Mouse (Mus musculus): ENCODE results near the gene Hnf4a. TPM values are rescaled to one million over a fixed set of nuclear protein-coding genes. Genes with fewer than 3 reads are reported as not detected.

Gene Hnf4a
- polyA plus RNA-seq, 1 experiment from 2014 or later = 1.2 TPM

DNA sequence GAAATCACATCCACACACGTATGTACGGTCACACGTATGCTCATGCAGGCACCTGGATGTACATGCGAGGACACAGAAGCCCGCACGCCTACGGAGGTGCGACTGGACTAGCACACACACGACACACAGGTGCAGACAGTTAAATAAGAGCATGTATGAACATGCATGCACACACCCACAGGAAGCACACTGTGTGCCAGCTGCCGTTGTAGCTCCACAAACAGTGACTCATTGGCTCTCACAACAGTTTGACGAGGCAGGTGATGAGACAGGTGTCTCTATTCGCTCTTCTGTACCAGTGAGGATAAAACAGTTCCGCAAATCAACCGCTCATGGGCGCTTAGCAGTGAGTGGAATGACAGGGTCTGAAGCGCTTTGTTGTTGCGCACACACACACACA is 16.0 kb upstream of the Hnf4a start:
- no peak for DNase-seq (ENCODE audit: low spot score)

DNA sequence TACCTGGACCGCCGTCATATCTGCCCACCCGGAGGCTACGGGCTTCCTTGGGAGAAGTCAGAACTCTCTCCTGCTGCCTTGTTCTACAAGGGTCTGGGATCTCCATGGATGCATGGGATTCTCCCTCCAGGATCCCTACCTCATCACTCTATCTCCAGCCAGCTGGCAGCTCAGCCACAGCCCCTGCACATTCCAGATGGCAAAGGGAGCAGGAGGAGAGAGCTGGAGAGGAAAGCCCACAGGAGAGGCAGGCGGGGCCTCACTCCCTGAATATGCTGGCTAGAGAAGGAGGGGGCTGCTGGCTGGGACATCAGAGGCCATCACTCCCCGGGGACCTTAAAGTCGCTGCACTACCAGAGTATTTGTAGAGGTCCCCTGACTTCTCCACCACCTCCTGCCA is 15.3 kb upstream of the Hnf4a start:
- no peak for DNase-seq (ENCODE audit: low spot score)

DNA sequence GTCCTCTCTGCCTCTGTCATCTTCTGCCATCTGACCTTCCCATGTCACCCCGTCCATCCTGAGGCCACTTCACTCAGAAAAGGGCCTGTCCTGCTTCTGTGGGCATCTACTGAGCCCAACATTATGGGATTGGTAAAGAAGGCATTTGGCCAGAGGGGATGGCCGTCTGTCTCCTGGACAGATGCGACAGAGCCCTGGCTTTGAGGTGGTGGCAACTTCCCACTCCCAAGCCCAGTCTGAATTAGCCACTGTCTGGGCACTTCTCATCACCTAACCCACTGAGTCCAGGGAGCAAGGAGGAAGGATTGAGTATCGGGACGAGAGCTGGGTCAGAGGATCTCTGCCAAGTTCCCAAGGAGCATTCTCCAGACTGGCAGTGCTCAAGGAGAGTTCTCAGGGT is 14.6 kb upstream of the Hnf4a start, which contains the start of gene R3hdml:
Gene R3hdml (plus strand): TSS at position 301 of the 400 bp plus-strand sequence.
- no peak for DNase-seq (ENCODE audit: low spot score)

DNA sequence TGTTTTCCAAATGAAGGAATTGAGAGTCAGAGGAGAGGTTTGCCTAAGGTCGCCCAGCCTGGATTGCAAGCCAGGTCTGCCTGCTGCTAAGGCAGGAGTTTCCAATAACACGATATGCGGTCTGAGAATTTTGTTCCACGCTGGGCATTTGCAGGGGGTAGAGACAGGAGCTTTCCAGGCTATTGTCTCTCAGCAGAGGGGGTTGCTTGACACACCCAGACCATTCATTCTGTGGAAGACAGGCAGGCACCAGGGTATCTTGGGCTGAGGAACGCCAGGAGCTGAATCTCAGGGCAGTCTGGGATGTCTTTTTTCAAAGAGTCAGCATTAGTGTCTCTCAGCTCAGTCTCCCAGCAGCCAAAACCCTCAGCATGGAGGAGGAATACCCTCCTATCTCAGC is 13.6 kb upstream of the Hnf4a start:
- no peak for DNase-seq (ENCODE audit: low spot score)

DNA sequence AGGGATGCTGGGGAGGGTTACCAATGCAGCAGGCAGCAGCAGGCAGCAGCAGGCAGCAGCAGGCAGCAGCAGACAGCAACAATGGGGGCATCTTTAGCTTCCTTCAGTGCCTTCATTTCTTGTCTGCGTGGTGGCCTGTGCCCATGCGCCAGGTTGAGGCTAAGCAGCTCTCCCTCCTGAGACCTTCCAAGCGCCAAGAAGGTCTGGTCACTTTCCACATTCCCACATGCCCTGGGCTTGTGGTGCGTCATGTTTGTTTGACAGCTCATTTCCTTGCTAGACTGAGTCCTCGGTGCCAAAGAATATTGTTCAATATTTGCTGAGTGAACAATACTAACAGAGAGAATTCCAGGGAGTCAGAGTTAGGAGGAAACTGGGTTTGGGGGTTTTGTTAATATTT is 12.6 kb upstream of the Hnf4a start:
- no peak for DNase-seq (ENCODE audit: low spot score)

DNA sequence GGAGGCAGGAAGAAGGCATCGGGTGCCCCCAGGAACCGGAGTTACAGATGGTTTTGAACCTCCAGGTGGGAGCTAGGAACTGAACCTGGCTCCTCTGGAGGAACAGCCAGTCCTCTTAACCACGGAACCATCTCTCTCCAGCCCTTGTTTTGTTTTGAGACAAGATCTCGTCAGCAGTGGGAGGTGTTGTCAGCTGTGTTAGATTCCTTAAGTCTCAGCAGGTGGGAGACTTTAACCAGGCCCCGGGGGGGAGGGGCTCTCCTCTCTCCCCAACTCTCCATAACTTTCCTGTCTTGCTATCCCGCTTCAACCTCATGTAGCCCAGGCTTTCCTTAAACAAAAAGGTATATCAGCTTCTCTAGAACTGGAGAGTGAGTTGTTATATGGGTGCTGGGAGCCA is 12.2 kb upstream of the Hnf4a start:
- no peak for DNase-seq (ENCODE audit: low spot score)

DNA sequence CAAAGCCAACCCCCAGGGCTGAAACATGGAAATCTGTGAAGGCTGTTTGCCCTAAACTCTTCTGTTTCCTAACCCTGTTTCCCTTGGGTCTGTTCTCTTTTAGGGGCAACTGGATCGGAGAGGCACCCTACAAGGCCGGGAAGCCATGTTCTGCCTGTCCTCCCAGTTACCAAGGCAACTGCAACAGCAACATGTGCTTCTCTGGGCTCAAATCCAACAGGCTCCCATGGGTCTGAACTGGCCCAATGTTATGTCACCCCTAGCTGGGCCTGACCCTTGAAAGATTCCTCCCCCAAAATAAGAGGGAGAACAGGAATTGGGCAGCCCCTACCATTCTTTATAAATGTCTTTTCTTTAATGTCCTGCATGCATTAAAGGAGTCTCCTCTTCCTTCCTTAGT is 4.4 kb upstream of the Hnf4a start:
- DNase-seq (ENCODE audit: low spot score) = no peak

DNA sequence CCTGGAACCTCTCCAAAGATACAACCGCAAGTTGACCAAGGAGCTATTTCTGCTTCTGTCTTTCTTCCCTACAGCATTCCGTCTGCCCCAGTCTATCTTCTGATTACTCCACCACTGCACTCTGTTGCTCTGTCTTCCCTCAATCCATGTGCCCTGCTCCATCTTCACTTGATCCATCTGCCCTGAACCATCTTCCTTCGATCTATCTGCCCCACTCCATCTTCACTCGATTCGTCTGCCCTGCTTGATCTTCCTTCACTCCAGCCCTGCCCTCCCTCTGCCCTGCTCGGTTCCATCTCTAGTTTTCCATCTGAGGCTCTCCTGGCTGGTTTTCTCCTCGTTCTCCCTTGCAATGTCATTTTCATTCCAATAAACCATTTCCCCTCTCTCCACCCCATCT is 3.4 kb upstream of the Hnf4a start:
- no peak for DNase-seq (ENCODE audit: low spot score)

DNA sequence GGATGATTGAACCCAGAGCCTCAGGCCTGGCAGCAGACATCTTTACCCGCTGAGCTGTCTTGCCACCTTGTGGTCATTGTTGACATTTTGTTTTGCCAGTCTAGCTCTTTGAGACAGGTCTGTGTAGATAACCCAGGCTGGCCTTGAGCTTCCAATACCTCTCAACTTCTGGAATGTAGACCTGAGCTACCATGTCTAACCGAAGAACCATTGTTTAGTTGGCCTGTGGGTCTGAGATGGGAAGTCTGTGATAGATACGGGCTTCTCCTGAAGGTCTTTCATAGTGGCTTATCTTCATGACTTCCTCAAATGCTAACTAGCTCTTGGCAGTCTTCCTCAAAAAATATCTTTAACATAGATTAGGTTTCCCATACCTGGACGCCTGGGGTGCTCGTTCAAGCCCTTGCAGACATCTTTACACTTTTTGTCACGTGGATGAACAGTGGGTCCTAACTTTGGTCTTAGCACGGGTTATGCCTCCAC is 19.2 kb downstream of the Hnf4a start:
- no peak for DNase-seq (ENCODE audit: low spot score)

DNA sequence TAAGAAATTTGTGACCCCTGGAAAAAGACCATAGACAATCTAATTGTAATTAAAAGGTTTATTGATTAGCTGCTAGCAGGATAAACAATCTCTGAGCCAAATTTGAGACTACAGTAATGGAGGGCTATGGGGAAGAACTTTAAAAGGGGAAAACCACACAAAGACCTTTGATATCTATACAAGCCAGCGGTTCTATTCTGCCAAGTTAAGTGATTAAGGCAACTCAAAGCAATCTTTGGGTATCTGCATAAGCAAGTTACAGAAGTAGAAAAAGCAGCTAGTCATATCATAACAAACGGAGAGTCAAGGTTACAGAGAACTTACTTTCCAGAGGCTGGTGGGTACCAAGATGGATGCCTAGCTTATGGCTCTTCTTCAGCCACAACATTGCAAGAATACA is 20.9 kb downstream of the Hnf4a start:
- DNase-seq (ENCODE audit: low spot score) = no peak

DNA sequence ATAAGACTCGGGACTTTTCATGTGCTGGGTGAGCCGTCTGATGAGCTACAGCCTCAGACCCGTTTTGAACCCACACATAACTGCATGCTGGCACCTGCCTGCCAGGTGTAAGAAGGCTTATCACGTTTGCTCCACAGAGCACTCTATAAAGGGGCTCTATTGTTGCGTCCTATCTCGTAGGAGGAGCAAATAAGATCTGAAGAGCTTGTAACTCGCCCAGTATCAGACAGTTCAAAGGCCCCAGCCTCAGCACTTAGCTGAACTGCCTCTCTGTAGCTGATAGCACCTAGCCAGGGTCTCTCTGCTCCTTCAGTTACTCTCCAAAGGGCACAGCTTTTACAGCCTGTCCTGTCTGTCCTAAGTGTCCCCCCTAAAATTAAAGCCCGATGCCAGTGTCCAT is 23.8 kb downstream of the Hnf4a start:
- DNase-seq (ENCODE audit: low spot score) = no peak

DNA sequence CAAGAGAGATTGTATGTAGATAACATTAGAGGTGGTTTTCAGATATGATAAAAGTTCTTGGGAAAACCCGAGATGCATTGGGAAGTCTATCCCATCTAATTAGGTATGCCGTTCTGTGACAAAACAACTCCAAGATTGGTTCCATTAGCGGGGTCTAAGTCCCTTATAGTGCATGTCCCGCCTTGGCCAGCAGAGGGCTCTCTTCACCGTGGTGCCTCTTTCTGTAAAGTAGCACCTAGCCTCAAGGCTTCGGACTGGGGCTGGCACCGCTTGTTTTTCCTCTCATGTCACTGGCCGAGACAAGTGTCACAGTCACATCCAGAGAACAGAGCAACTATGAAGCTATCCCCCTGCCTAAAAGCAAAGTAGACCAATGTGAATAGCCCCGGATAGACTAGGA is 25.3 kb downstream of the Hnf4a start:
- DNase-seq (ENCODE audit: low spot score) = peak; percentile 76

DNA sequence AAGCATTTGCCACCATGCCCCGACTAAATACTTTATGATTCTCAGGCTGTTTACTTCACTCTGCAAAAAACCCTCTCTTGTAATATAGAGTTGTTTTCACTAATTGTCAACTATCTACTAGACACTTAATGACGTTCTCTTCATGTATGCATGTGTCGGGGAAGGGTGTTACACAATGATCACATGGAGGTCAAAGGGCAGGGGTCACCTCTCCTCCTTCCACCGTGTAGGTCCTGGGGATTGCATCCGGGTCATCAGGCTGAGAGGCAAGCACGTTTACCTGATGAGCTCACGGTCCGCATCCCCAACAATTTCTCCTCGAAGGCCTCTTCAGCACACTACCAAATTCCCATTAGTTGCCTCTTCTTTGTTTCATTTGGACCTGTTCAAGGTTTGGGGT is 26.6 kb downstream of the Hnf4a start:
- DNase-seq (ENCODE audit: low spot score) = no peak

DNA sequence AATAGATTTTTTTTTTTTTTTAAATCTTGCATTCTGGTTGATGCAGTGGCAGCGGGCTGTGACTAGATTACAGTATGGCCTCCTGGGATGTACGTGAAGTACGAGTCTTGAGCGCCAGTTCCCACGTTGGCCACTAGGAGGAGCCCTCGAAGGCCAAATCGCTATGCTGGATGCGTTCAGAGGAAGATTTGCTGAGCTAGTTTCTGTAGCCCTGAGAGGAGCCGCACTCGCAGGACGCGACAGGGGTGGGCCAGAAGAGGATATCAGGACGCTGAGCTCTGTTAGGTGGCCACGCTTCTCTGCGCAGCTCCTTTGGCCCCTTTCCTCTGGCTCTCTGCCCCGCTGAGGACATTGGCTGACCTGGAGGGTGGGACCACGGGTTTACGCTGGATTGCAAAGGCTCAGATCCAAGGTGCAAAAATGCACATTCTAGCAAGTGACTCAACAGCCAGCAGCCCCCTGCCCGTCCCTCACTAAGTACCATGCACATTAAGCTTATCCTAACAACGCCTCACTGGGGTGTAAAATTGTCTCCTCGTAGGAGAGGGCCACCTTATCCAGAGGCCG is 28.4 kb downstream of the Hnf4a start:
- peak; percentile 86 for DNase-seq (ENCODE audit: low spot score)

DNA sequence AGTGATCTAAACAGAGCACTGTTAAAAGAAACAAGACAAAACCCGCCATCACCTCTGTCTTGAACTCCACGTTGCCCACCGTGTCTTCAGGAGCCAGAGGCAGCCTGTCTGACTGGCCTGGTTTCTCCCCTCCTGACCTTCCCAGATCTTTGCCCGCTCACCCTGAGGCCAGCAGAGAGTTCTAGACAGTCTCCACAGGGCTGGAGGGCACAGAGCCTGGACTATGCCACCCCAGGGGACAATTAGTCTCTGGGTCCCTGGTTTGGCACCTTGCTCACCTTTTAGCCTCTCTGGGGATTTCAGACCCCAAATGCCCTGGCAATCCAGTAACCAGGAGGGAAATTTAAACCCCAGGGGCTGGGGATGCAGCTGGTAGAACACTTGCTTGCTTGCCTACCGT is 30.8 kb downstream of the Hnf4a start:
- no peak for DNase-seq (ENCODE audit: low spot score)

DNA sequence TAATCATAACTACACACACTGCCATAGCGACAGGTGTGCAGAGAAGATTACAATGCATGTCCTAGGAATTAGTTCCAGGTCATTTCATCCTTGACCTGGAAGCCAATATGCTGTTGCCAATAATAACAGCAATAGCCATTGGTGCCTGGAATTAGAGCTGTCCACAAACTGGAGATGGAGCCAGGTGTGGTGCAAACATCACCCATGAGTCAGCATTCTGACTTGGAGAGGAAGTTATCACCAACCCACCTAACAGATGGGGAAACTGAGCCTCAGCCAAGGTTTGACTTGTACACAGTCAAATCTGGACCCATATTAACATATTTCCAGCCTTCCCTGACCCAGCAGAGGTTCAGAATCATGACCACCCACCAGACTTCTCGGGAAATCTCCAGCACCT is 31.8 kb downstream of the Hnf4a start:
- no peak for DNase-seq (ENCODE audit: low spot score)

DNA sequence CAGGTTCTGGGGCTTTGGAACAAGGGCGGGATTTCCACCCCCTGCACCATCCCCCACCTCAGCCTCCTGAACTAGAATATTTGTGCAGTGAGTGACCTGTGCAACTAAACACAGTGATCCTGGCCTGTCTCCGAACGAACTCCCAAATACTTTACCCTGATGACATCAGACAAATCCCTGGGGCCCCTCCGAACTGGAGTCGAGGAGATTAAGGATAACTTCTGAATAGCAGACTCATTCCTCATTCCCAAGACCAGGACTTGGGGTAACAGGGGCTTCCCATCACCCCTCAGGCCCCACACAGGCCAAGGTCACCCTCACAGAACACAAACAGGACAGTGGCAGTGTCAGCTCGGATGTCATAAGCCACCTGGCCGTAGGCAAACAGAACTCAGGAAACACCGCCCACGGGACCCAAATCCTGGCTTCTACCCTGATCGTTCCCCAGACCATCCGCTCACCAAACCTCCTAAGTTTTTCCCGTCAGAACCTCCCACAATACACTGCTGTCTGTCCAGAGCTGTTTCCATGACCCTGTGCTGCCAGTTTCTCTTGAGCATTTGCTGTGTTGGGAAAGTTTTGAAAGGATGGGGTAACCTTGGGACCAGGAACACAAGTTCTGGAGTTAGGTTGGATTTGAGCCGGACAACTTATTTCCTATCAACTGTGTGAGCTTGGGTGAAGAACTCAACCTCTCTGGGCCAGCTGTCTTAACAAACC is 32.9 kb downstream of the Hnf4a start:
- DNase-seq (ENCODE audit: low spot score) = no peak

DNA sequence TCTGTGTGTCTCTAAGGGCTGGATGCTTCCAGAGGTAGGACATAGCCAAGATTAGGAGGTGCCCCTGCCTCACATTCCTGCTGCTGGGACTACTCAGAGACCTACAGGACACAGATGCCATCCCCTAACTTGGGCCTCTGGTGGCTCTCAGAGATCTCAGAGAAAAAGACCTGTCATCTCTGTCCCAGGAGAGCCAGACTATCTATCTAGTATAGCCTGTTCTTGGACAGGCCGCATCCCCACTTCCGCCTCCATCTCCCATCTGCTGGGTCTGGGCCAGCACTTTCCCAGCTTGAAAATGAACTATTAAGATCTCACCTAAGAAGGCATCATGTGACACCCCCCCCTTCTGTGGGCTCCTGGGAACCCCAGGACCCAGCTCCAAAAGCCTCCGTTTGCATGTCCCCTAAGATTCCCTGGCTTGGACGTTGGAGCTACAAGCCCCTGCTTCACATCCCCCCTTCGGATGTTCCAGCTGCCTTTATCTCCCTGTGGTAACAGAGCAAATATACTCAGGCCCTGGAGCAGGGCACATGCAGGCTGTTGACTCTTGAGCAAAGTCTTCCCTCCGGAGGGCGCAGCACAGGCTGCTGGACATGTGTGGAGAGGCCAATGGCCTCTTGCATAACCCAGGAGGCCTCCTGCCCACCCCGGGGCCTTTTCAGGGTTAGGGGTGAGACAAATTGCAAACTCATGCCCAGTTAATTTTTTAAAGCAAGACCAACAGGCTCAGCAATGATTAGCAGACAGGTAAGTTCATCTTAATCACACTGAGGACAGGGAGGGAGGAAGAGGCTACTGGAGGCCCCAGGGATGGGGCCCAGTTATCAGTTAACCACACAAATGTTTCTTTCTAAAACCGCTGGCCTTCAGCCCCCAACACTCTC is 33.9 kb downstream of the Hnf4a start:
- DNase-seq (ENCODE audit: low spot score) = no peak

DNA sequence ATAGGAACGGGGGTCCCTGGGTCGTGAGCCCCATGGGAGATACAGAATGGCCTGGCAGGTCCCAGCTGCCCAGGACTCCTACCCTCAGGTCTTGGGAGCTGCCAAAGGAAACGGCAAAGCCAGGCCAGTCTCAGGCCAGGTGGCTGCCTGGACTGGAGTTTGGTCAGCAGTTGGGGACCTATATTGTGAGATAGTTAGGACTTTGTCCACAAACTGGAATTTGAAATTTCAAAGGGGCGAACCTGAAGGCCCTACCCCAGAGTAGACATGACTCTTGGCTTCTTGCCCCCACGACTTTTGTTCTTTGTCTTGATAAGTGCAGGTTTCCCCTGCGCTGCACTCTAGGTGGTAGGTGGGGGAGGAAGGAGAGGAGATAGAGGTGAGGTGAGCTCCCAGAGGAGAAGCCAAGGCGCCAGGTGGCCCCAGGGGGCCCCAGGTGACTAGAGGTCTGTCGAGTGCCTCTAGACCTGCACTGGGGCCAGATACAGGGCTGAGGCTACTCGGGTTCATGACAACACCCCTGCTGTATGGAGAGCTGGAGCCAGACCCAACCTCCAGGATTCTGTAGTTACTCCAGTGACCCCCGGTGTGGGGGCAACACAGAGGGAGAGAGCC is 35.1 kb downstream of the Hnf4a start:
- DNase-seq (ENCODE audit: low spot score) = no peak

DNA sequence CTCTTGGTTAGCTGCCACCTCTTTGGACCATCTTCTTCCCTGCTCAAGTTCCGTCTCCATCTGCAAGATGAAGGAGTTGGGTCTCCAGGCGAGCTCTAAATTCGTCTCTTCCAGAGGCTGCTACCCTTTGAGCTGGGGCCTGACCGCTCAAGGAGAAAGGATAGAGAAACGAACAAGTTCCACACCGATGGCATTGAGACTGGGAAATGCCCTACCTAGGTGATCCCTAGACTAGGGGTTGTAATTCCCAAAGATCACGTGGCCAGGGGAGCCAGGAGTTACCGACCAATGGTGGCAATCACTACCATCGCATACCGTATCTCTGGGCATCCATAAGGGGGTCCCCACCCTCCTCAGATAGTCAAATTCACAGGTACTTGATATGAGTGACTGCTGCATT is 36.1 kb downstream of the Hnf4a start:
- no peak for DNase-seq (ENCODE audit: low spot score)

DNA sequence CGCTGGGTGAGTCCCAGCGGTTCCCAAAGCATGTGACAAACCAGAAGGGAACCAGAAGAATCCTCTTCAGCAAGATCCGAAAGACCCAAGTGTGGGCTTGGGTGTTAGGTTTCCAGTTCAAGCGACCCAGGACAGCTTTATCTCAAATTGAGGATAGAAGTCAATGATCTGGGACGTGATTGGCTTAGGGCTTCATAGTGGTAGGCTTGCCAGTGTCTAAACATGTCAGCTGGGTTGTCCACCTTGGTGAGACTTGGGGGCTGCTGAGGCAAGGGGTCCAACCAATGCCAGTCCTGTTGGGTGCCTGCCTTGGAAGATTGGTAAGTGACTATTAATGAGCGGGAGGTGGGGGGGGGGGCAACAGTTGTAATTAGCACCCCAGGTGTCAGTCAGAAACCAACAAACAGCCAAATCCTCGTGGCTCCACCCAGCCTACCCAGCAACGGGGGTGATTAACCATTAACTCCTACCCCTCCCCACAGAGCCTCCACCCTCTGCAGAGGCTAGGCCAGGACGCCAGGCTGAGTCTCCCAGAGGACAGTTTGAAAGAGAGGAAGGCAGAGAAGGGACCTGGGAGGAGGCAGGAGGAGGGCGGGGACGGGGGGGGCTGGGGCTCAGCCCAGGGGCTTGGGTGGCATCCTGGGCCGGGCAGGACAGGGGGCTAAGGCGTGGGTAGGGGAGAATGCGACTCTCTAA is 40.2 kb downstream of the Hnf4a start:
- DNase-seq (ENCODE audit: low spot score) = no peak
